Mouse (Mus musculus) spleen, adult 10 weeks (tissue): ENCODE data around the gene B3gnt3. TPM values are rescaled to one million over a fixed set of nuclear protein-coding genes. Genes with fewer than 3 reads are reported as not detected.

Experiments
- polyA plus RNA-seq: library from polyadenylated mRNA; stranded (reverse); fragments of 350-450 nt; fragmentation: Illumina TruSeq; extraction: RNeasy Lipid Tissue Mini Kit (QIAGEN cat#74804); gene quantifications from one replicate; pipeline ENCODE4 v1.2.3, GENCODE M21; 2015; ENCODE audit warnings: low replicate concordance; ENCODE audit not compliant: insufficient read depth

B3gnt3 gene
- polyA plus RNA-seq, result 4.4 TPM

DNA sequence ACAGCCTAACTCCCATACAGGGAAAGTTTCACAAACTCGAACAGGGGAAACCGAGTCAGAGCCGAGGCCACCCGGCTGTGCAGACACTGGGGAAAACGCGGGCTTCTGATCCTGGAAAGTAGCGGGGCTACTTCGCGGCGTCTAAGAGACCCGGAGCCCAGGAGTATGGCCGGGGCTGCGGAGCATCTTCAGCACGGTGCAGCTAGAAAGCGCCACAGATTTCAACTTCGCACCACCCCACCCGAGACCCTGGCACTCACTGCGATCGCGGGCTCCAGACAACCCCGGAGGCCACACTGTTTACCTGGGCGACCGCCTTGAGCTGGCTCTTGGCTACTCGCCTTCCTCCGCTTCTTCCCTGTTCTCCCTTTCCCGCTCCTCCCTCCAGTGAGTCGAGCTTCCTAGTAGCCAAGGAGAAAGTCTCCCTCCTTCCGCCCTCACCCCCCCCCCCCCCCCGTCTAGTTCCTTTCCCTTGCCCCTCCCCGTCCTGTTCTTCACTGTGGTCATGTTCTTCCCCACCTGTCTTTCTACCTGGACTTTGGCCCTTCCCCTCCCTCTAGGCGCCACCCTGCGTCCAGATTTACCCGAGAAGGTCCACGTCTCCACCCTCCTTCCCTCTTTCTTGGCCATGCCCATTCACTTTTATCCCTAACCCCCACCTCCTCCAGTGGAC is at the start of gene B3gnt3:
B3gnt3 (minus strand) TSS at position 376 of the 673 bp plus-strand sequence.

DNA sequence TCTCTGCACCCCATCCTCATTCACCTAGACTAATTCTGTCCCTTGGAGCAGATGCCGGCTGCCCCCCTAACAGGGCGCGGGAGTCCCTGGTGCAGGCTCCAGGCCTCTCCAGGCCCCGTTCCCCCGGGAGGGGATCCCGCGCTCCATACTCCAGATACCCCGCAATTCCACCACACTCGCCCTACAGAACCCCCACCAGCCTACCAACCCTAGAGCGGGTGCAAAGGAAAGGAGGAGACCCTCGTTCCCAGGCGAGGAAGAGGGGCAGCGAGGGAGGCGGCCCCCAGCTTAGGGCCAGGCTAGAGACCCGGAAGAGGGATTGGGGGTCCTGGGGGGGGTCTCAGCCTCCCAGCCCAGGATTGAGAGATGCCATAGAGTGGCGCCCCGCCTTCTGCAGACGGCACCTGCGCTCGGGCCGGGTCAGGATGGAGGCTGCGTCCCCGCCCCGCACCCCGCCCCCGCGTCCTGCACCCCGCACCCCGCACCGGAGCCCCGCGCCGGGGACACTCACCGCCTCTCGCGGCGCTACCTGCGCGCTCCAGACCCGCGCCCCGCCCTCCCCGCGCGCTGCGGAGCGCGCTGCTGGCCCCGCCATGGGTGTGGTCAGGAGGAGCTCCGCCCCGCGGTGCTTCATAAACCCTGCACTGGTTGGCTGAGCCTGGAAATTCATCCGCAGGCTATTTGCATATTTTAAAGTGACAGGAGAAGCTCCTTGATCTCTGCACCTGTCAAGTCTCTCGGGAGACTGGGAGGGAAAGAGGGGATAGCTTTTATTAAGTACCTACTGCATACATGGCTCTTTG is 23.7 kb upstream of the B3gnt3 start, which contains the start of gene Fcho1:
Fcho1 (minus strand) TSS at position 595 of the 803 bp plus-strand sequence.

DNA sequence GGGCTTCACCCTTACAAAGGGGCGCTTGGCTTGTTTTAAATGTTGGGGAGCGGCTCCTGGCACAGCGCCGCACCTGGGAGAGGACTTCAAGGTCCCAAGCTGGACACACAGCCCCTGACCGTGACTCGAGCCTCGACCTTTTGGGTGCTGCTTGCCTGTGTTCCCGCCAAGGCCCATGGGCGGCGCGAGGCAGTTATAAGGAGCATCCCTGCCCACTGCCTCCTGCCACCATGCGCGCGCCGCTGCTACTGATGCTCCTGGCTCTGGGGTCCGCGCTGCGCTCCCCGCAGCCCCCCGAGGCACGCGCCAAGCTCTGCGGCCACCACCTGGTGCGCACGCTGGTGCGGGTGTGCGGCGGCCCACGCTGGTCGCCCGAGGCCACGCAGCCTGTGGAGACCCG is 12.6 kb downstream of the B3gnt3 start, which contains the start of gene Insl3:
Insl3 (plus strand) TSS at position 187 of the 400 bp plus-strand sequence.

DNA sequence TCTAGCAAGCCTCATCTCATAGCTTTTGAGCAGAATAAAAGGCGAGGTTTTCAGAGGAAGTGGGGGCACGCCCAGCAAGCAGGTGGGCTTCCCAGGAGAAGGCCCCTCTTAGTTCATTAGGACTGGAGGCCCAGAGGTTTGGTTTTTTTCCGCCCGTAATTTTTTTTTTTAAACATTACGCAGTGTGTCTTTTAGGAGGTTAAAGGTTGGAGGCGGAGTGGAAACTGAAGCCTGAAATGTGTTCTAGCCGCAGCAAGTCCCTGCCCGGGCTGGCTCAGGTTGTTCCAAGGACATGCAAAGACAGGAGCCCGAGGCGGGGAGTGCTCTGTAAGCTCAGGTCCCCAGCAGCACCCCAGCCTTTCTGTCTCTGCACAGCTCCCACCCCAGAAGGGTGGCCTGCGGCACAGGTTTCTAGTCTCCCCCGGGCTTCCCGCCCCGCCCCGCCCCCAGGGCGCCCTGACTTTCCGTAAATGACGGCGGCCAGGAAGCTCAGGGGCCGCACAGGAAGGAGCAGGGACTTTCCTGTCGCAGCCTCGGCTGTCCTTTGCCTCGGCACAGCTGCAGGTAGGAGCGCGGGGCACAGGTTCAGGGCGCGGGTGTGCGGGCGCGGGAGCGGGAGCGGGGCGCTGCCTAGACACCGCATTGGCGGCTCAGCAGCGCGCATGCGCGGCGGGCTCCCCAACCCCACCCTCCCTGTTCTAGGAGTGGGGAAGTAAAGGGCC is 25.4 kb downstream of the B3gnt3 start, which contains the start of gene Jak3:
Jak3 (plus strand) TSS at position 277 of the 722 bp plus-strand sequence.

DNA sequence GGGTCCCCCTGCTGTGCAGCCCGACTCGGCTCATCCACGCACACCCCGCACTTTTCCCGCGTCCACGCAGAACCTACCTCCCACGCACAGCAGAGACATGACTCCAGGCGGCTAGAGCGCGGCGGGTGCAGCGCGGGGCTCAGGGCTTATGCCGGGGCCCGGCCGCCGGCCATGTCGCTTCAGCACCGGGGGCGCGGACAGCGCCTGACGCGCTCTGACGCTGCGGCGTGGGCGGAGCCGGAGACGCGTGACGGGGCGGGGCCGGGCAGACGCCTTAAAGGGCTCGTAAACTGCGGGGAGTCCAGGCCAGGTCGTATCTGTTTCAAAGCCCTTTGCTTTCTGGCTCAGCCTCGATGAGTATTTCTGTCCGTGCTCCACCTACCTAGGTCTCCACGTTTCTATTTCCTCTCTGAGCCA is 30.0 kb downstream of the B3gnt3 start, which contains the start of gene Unc13a:
Unc13a (minus strand) TSS at position 209 of the 417 bp plus-strand sequence.

Other genes starting within 250 kb of the B3gnt3 start
- gene Abhd8, start 238.1 kb downstream of the B3gnt3 start, polyA plus RNA-seq, result 5.3 TPM
- 16.5 TPM for gene Mrpl34, start 236.8 kb downstream of the B3gnt3 start, polyA plus RNA-seq
- gene Dda1, start 232.6 kb downstream of the B3gnt3 start, polyA plus RNA-seq, result 19.1 TPM
- gene Ano8, start 215.8 kb downstream of the B3gnt3 start, polyA plus RNA-seq, result 5.8 TPM
- 8.0 TPM for gene Gtpbp3, start 213.7 kb downstream of the B3gnt3 start, polyA plus RNA-seq
- 52.6 TPM for gene Plvap, start 190.0 kb downstream of the B3gnt3 start, polyA plus RNA-seq
- 0.12 TPM for gene Ccdc194, start 176.1 kb downstream of the B3gnt3 start, polyA plus RNA-seq
- gene Bst2, start 164.3 kb downstream of the B3gnt3 start, polyA plus RNA-seq, result 78.7 TPM
- gene Mvb12a, start 158.9 kb downstream of the B3gnt3 start, polyA plus RNA-seq, result 14.4 TPM
- 4.2 TPM for gene Tmem221, start 142.9 kb downstream of the B3gnt3 start, polyA plus RNA-seq
- not detected for gene Nxnl1, start 135.2 kb downstream of the B3gnt3 start, polyA plus RNA-seq
- 8.1 TPM for gene Slc27a1, start 132.9 kb downstream of the B3gnt3 start, polyA plus RNA-seq
- 13.8 TPM for gene Pgls, start 109.6 kb downstream of the B3gnt3 start, polyA plus RNA-seq
- 96.5 TPM for gene Fam129c, start 104.1 kb downstream of the B3gnt3 start, polyA plus RNA-seq
- 124 TPM for gene Colgalt1, start 90.8 kb downstream of the B3gnt3 start, polyA plus RNA-seq
- gene Unc13a, start 30.0 kb downstream of the B3gnt3 start, polyA plus RNA-seq, result 0.22 TPM
- gene Jak3, start 25.5 kb downstream of the B3gnt3 start, polyA plus RNA-seq, result 13.5 TPM
- gene Insl3, start 12.6 kb downstream of the B3gnt3 start, polyA plus RNA-seq, result 7.9 TPM
- 65.2 TPM for gene Fcho1, start 23.9 kb upstream of the B3gnt3 start, polyA plus RNA-seq
- gene Zfp709, start 180.2 kb upstream of the B3gnt3 start, polyA plus RNA-seq, result 18.8 TPM
- 13.7 TPM for gene Zfp882, start 206.8 kb upstream of the B3gnt3 start, polyA plus RNA-seq
- gene Zfp617, start 206.8 kb upstream of the B3gnt3 start, polyA plus RNA-seq, result 46.6 TPM
- 56.0 TPM for gene Zfp961, start 249.2 kb upstream of the B3gnt3 start, polyA plus RNA-seq